Mouse (Mus musculus) midbrain, embryonic 15.5 days (tissue): ENCODE results near the gene Pcyt1a. TPM values are rescaled to one million over a fixed set of nuclear protein-coding genes. Genes with fewer than 3 reads are reported as not detected.

ENCODE experiments used
- ATAC-seq: fragments of 200-750 bp; cut with Nextera tagmentation; replicated peaks from 2 replicates; pipeline ENCODE4 v1.8.0; 2017; ENCODE audit warnings: moderate TSS enrichment
- H3K27ac ChIP-seq: fragments of 300-500 bp; sonication (generic); 2 replicates; pipeline ENCODE4 v1.5.1; 2015; ENCODE audit warnings: mild to moderate bottlenecking, inconsistent platforms
- H3K27me3 ChIP-seq: fragments of 300-500 bp; sonication (generic); replicated peaks from 2 replicates; pipeline ENCODE4 v1.6.1; 2015; ENCODE audit warnings: inconsistent platforms
- H3K36me3 ChIP-seq: fragments of 300-500 bp; sonication (generic); replicated peaks from 2 replicates; pipeline ENCODE4 v1.6.1; 2015; ENCODE audit warnings: inconsistent platforms
- H3K4me1 ChIP-seq: fragments of 300-500 bp; sonication (generic); 2 replicates; pipeline ENCODE4 v1.6.1; 2015; ENCODE audit warnings: inconsistent platforms
- H3K4me2 ChIP-seq: fragments of 300-500 bp; sonication (generic); 2 replicates; pipeline ENCODE4 v1.6.1; 2015; ENCODE audit warnings: inconsistent platforms, mild to moderate bottlenecking, moderate library complexity
- H3K4me3 ChIP-seq: fragments of 300-500 bp; sonication (generic); 2 replicates; pipeline ENCODE4 v1.5.1; 2015; ENCODE audit warnings: mild to moderate bottlenecking, inconsistent platforms
- H3K9ac ChIP-seq: fragments of 300-500 bp; sonication (generic); 2 replicates; pipeline ENCODE4 v1.6.1; 2015; ENCODE audit warnings: mild to moderate bottlenecking, inconsistent platforms
- H3K9me3 ChIP-seq: fragments of 300-500 bp; sonication (generic); 2 replicates; pipeline ENCODE4 v1.6.1; 2016; ENCODE audit warnings: inconsistent platforms
- WGBS: fragments of 180-500 bp; shearing (Covaris S2); methylation state at CpG from one replicate; pipeline ENCODE4 v1.1.7; 2015; ENCODE audit warnings: mixed read lengths; 5-methylcytosine and 5-hydroxymethylcytosine counted together
- polyA plus RNA-seq: library from polyadenylated mRNA; unstranded; fragments of >200 nt; fragmentation: Nextera tagmentation; extraction: Ambion mirVana; gene quantifications from 2 replicates; pipeline ENCODE4 v1.2.1, GENCODE M21; 2015

The Pcyt1a gene
- polyA plus RNA-seq, 1 experiment from 2014 or later: 55.1 TPM

GRCm38 (mm10) chr16:32517785-32518481 is 87.2 kb downstream of the Pcyt1a start:
- no peak for ATAC-seq
- Histone ChIP-seq H3K9ac (no peak overlapping the region), H3K4me1 (peaks cover 14% of the 10 kb centered on the region), H3K9me3 (no peaks in the 10 kb centered on the region), H3K36me3 (no peaks in the 10 kb centered on the region), H3K27me3 (no peaks in the 10 kb centered on the region), H3K27ac (no peak overlapping the region), H3K4me3 (no peak overlapping the region), H3K4me2 (no peak overlapping the region)
- WGBS: 84% methylated on average over 12 of the region's 12 CpGs

GRCm38 (mm10) chr16:32519656-32520371 is 89.1 kb downstream of the Pcyt1a start:
- no peaks in the 10 kb centered on the region for H3K36me3 ChIP-seq
- H3K9ac ChIP-seq: no peak overlapping the region
- no peaks in the 10 kb centered on the region for H3K9me3 ChIP-seq
- no peak overlapping the region for H3K4me2 ChIP-seq
- H3K27ac ChIP-seq: no peak overlapping the region
- no peaks in the 10 kb centered on the region for H3K27me3 ChIP-seq
- no peak overlapping the region for H3K4me3 ChIP-seq
- WGBS: 80% methylated on average over 15 of the region's 15 CpGs
- ATAC-seq: no peak
- peaks cover 24% of the 10 kb centered on the region for H3K4me1 ChIP-seq

GRCm38 (mm10) chr16:32520372-32520748 is 89.6 kb downstream of the Pcyt1a start:
- 54% methylated on average over 9 of the region's 9 CpGs for WGBS
- H3K4me2 ChIP-seq: no peak overlapping the region
- ATAC-seq: no peak
- no peak overlapping the region for H3K4me3 ChIP-seq
- no peaks in the 10 kb centered on the region for H3K36me3 ChIP-seq
- no peaks in the 10 kb centered on the region for H3K9me3 ChIP-seq
- no peak overlapping the region for H3K9ac ChIP-seq
- no peak overlapping the region for H3K27ac ChIP-seq
- H3K4me1 ChIP-seq: peaks cover 24% of the 10 kb centered on the region
- H3K27me3 ChIP-seq: no peaks in the 10 kb centered on the region

GRCm38 (mm10) chr16:32522578-32523194 is 92.0 kb downstream of the Pcyt1a start:
- H3K36me3 ChIP-seq: no peaks in the 10 kb centered on the region
- H3K4me3 ChIP-seq: no peak overlapping the region
- H3K9me3 ChIP-seq: no peaks in the 10 kb centered on the region
- no peak overlapping the region for H3K27ac ChIP-seq
- H3K27me3 ChIP-seq: no peaks in the 10 kb centered on the region
- no peak overlapping the region for H3K4me2 ChIP-seq
- no peak for ATAC-seq
- WGBS: 88% methylated on average over 6 of the region's 6 CpGs
- peaks cover 9% of the 10 kb centered on the region for H3K4me1 ChIP-seq
- H3K9ac ChIP-seq: no peak overlapping the region

- Histone ChIP-seq H3K27me3 (no peaks in the 10 kb centered on the region), H3K4me3 (no peak overlapping the region), H3K9ac (no peak overlapping the region), H3K4me2 (no peak overlapping the region), H3K9me3 (no peaks in the 10 kb centered on the region), H3K36me3 (no peaks in the 10 kb centered on the region), H3K27ac (no peak overlapping the region), H3K4me1 (peaks cover 9% of the 10 kb centered on the region)
- peak; percentile 50 for ATAC-seq
- 53% methylated on average over 8 of the region's 8 CpGs for WGBS
These were observed 92.9 kb downstream of the Pcyt1a start for GRCm38 (mm10) chr16:32523462-32524243.

GRCm38 (mm10) chr16:32524244-32524615 is 93.5 kb downstream of the Pcyt1a start:
- H3K9me3 ChIP-seq: no peaks in the 10 kb centered on the region
- peaks cover 9% of the 10 kb centered on the region for H3K4me1 ChIP-seq
- H3K4me3 ChIP-seq: no peak overlapping the region
- no peak overlapping the region for H3K9ac ChIP-seq
- H3K27me3 ChIP-seq: no peaks in the 10 kb centered on the region
- peak; percentile 55 for ATAC-seq
- 36% methylated on average over 5 of the region's 5 CpGs for WGBS
- H3K36me3 ChIP-seq: no peaks in the 10 kb centered on the region
- no peak overlapping the region for H3K27ac ChIP-seq
- H3K4me2 ChIP-seq: no peak overlapping the region

Other genes starting within 250 kb of the Pcyt1a start
- 21.1 and 22.6 TPM in 2 replicates for gene Fbxo45, start 183.8 kb upstream of the Pcyt1a start, polyA plus RNA-seq
- 13.7 and 15.6 TPM in 2 replicates for gene Wdr53, start 183.7 kb upstream of the Pcyt1a start, polyA plus RNA-seq
- gene Smco1, start 159.5 kb upstream of the Pcyt1a start, polyA plus RNA-seq: 0.13 TPM in 1 of 2 replicates, not detected in the other
- 28.4 and 30.5 TPM in 2 replicates for gene Rnf168, start 153.5 kb upstream of the Pcyt1a start, polyA plus RNA-seq
- gene Ubxn7, start 98.7 kb upstream of the Pcyt1a start, polyA plus RNA-seq: 22.0 and 25.7 TPM in 2 replicates
- gene Tm4sf19, start 30.4 kb upstream of the Pcyt1a start, polyA plus RNA-seq: not detected in 2 replicates
- 34.8 and 35.4 TPM in 2 replicates for gene Tctex1d2, start 11.2 kb upstream of the Pcyt1a start, polyA plus RNA-seq
- gene Slc51a, start 57.0 kb downstream of the Pcyt1a start, polyA plus RNA-seq: 0.20 and 0.50 TPM in 2 replicates
- not detected in 2 replicates for gene Zdhhc19, start 65.3 kb downstream of the Pcyt1a start, polyA plus RNA-seq
- gene Tfrc, start 178.0 kb downstream of the Pcyt1a start, polyA plus RNA-seq: 33.0 and 35.6 TPM in 2 replicates
- 22.0 and 24.2 TPM in 2 replicates for gene Tnk2, start 213.0 kb downstream of the Pcyt1a start, polyA plus RNA-seq